Mouse (Mus musculus) T-helper 2 cell (primary cell): ENCODE measurements around the gene Cpeb3.
"Not testable (repeated sequence)": the region's sequence is repeated elsewhere in the genome, so short reads cannot be mapped to it uniquely, and the experiment has no call there.

Experiments
- in situ Hi-C: fragments of 300-600 bp; cut with MboI, MseI; formaldehyde crosslinking; loops from one replicate; pipeline ENCODE4 v1.15.1; 2025; ENCODE audit warnings: high pct_unique_total_duplicates

Gene Cpeb3

GRCm38 (mm10) chr19:37208176-37208755, at the start of gene Cpeb3:
Gene Cpeb3 (minus strand): TSS chr19:37208601.
- in situ Hi-C loops: no loop called here

- in situ Hi-C loops: no loop called here
These were observed 46.9 kb upstream of the Cpeb3 start for GRCm38 (mm10) chr19:37255321-37255720.

- in situ Hi-C loops: no loop called here
These were observed 43.7 kb upstream of the Cpeb3 start for GRCm38 (mm10) chr19:37252104-37252503.

- in situ Hi-C loops: no loop called here
These were observed 39.8 kb upstream of the Cpeb3 start for GRCm38 (mm10) chr19:37248199-37248598.

- in situ Hi-C loops: no loop called here
These were observed 38.5 kb upstream of the Cpeb3 start for GRCm38 (mm10) chr19:37246859-37247258.

- in situ Hi-C loops: no loop called here
These were observed 34.3 kb upstream of the Cpeb3 start for GRCm38 (mm10) chr19:37242707-37243106.

GRCm38 (mm10) chr19:37241201-37241600, 32.8 kb upstream of the Cpeb3 start:
- in situ Hi-C loops: no loop called here

- in situ Hi-C loops: loop anchor here (5.0 kb wide), 1 partner anchor 277 kb away; no protein-coding TSS in a partner anchor
These were observed 30.7 kb upstream of the Cpeb3 start for GRCm38 (mm10) chr19:37239096-37239495.

GRCm38 (mm10) chr19:37238651-37239050, 30.2 kb upstream of the Cpeb3 start:
- in situ Hi-C loops: loop anchor here (5.0 kb wide), 1 partner anchor 276 kb away; no protein-coding TSS in a partner anchor

GRCm38 (mm10) chr19:37237712-37238437, 29.5 kb upstream of the Cpeb3 start:
- in situ Hi-C loops: loop anchor here (5.0 kb wide), 1 partner anchor 276 kb away; no protein-coding TSS in a partner anchor

GRCm38 (mm10) chr19:37237306-37237705, 28.9 kb upstream of the Cpeb3 start:
- in situ Hi-C loops: loop anchor here (5.0 kb wide), 1 partner anchor 275 kb away; no protein-coding TSS in a partner anchor

GRCm38 (mm10) chr19:37235818-37236217, 27.4 kb upstream of the Cpeb3 start:
- in situ Hi-C loops: loop anchor here (5.0 kb wide), 1 partner anchor 274 kb away; no protein-coding TSS in a partner anchor

- in situ Hi-C loops: no loop called here
These were observed 25.4 kb upstream of the Cpeb3 start for GRCm38 (mm10) chr19:37233561-37234539.

GRCm38 (mm10) chr19:37232598-37232997, 24.2 kb upstream of the Cpeb3 start:
- in situ Hi-C loops: not testable (repeated sequence)

GRCm38 (mm10) chr19:37225197-37225862, 16.9 kb upstream of the Cpeb3 start:
- in situ Hi-C loops: no loop called here

- in situ Hi-C loops: no loop called here
These were observed 6.3 kb upstream of the Cpeb3 start for GRCm38 (mm10) chr19:37214711-37215110.

GRCm38 (mm10) chr19:37211416-37211815, 3.0 kb upstream of the Cpeb3 start:
- in situ Hi-C loops: no loop called here

GRCm38 (mm10) chr19:37210457-37210856, 2.1 kb upstream of the Cpeb3 start:
- in situ Hi-C loops: no loop called here

- in situ Hi-C loops: no loop called here
These were observed 1.2 kb upstream of the Cpeb3 start for GRCm38 (mm10) chr19:37209467-37210128.

GRCm38 (mm10) chr19:37208986-37209385, 585 bp upstream of the Cpeb3 start:
- in situ Hi-C loops: no loop called here
